Mouse (Mus musculus): ENCODE measurements at regions not wholly inside any gene's neighbourhood (a gene's known extent, or its start where the extent isn't known, plus 50 kb on each side); places are given as distances from the start of the nearest gene placed in this dataset.

DNA sequence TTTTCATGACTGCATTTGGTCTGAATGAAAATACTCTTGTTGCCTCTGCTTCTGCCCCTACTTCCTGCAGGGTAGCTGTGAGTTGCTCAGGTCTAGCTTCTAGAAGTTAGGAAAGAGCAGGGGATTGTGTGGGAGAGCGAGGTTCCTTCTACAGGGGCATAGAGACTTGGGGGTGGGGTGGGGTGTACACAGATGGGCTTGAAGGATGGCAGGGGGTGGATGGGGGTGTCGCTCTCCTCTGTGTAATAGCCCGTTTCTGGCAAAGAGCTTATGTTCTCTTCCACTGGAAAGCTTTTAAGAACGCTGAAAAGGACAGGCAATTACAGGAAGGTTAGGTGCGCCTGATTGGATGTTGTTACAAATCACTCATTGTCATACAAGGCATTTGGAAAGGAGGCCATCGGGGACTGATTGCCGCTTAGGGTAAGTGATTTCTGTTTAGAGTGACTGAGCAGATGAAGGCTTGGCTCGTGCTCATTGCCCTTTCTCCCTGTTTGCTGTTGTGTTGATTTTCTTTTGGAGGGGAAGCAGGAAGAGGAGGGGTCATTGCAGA lies 629.3 kb upstream of the Fam160b2 start:
- WGBS, result 81% methylated on average over 8 of the region's 8 CpGs
- no peak for DNase-seq (ENCODE audit: low spot score)
- H3K4me1 ChIP-seq, result 0 out of 2 replicates have a peak, but pooled peaks cover 3% of the 10 kb centered on the region

GRCm38 (mm10) chr14:71217041-71217440 lies 617.4 kb upstream of the Fam160b2 start:
- Histone ChIP-seq H3K4me3 (no peak overlapping the region), H3K27me3 (ENCODE audit: low read depth, poor library complexity, severe bottlenecking) (no peaks in the 10 kb centered on the region), H3K4me1 (no peaks in the 10 kb centered on the region), H3K27ac (no peak overlapping the region), H3K9me3 (replicated peaks) (no peaks in the 10 kb centered on the region), H3K36me3 (no peaks in the 10 kb centered on the region)
- WGBS, result 77% methylated on average over 1 of the region's 1 CpGs
- no peak for DNase-seq (ENCODE audit: low spot score)

More for the DNA sequence above, 629.3 kb upstream of the Fam160b2 start:
- H3K4me3 ChIP-seq, result no peak overlapping the region
- H3K27me3 ChIP-seq (ENCODE audit: low read depth, poor library complexity, severe bottlenecking), result no peaks in the 10 kb centered on the region
- no peaks in the 10 kb centered on the region for H3K9me3 ChIP-seq (replicated peaks)
- H3K27ac ChIP-seq, result no peak overlapping the region
- no peaks in the 10 kb centered on the region for H3K36me3 ChIP-seq

- H3K9me3 ChIP-seq (replicated peaks), result no peaks in the 10 kb centered on the region
- H3K4me3 ChIP-seq, result no peak overlapping the region
- WGBS, result 89% methylated on average over 3 of the region's 3 CpGs
- H3K27ac ChIP-seq, result no peak overlapping the region
- H3K36me3 ChIP-seq, result no peaks in the 10 kb centered on the region
- DNase-seq (ENCODE audit: low spot score), result no peak
- H3K4me1 ChIP-seq, result no peaks in the 10 kb centered on the region
- H3K27me3 ChIP-seq (ENCODE audit: low read depth, poor library complexity, severe bottlenecking), result no peaks in the 10 kb centered on the region
Observed at GRCm38 (mm10) chr14:71211359-71211978, 611.8 kb upstream of the Fam160b2 start.

DNA sequence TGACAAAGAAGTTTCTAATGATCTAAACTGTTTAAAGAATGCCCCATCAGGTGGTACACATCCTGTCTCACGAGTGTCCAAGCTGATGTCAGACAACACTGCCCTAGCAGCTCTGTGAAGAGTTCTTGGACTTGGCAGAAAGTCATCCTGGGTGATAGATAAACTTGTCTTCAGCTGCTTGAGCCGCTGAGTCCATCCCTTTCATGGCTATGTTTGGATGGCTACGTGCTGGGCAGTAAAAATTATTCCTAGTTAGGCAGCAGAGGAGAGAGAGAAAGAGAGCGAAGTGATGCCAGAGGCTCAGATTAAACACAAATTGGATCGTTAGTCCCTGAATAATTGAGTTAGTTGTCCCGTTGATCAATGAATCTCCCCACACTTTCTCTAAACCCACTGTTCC lies 603.8 kb upstream of the Fam160b2 start:
- WGBS, result 83% methylated on average over 6 of the region's 6 CpGs
- H3K9me3 ChIP-seq (replicated peaks), result no peaks in the 10 kb centered on the region
- no peak overlapping the region for H3K27ac ChIP-seq
- H3K4me3 ChIP-seq, result no peak overlapping the region
- no peaks in the 10 kb centered on the region for H3K36me3 ChIP-seq
- DNase-seq (ENCODE audit: low spot score), result no peak
- H3K27me3 ChIP-seq (ENCODE audit: low read depth, poor library complexity, severe bottlenecking), result no peaks in the 10 kb centered on the region
- H3K4me1 ChIP-seq, result 0 out of 2 replicates have a peak, but pooled peaks cover 2% of the 10 kb centered on the region

GRCm38 (mm10) chr14:71200917-71201316 lies 601.3 kb upstream of the Fam160b2 start:
- Histone ChIP-seq H3K9me3 (replicated peaks) (no peaks in the 10 kb centered on the region), H3K36me3 (no peaks in the 10 kb centered on the region), H3K4me3 (no peak overlapping the region), H3K27ac (no peak overlapping the region), H3K27me3 (ENCODE audit: low read depth, poor library complexity, severe bottlenecking) (no peaks in the 10 kb centered on the region), H3K4me1 (0 out of 2 replicates have a peak, but pooled peaks cover 2% of the 10 kb centered on the region)
- 92% methylated on average over 1 of the region's 1 CpGs for WGBS
- no peak for DNase-seq (ENCODE audit: low spot score)

GRCm38 (mm10) chr14:71199178-71199879 lies 599.7 kb upstream of the Fam160b2 start:
- WGBS, result 76% methylated on average over 9 of the region's 9 CpGs
- no peaks in the 10 kb centered on the region for H3K27me3 ChIP-seq (ENCODE audit: low read depth, poor library complexity, severe bottlenecking)
- 0 out of 2 replicates have a peak, but pooled peaks cover 2% of the 10 kb centered on the region for H3K4me1 ChIP-seq
- H3K36me3 ChIP-seq, result no peaks in the 10 kb centered on the region
- no peaks in the 10 kb centered on the region for H3K9me3 ChIP-seq (replicated peaks)
- H3K27ac ChIP-seq, result no peak overlapping the region
- DNase-seq (ENCODE audit: low spot score), result no peak
- no peak overlapping the region for H3K4me3 ChIP-seq

GRCm38 (mm10) chr14:71194219-71194618 lies 594.6 kb upstream of the Fam160b2 start:
- 96% methylated on average over 2 of the region's 2 CpGs for WGBS
- no peaks in the 10 kb centered on the region for H3K36me3 ChIP-seq
- no peak overlapping the region for H3K4me3 ChIP-seq
- no peaks in the 10 kb centered on the region for H3K27me3 ChIP-seq (ENCODE audit: low read depth, poor library complexity, severe bottlenecking)
- no peaks in the 10 kb centered on the region for H3K4me1 ChIP-seq
- no peak for DNase-seq (ENCODE audit: low spot score)
- H3K27ac ChIP-seq, result no peak overlapping the region
- no peaks in the 10 kb centered on the region for H3K9me3 ChIP-seq (replicated peaks)

DNA sequence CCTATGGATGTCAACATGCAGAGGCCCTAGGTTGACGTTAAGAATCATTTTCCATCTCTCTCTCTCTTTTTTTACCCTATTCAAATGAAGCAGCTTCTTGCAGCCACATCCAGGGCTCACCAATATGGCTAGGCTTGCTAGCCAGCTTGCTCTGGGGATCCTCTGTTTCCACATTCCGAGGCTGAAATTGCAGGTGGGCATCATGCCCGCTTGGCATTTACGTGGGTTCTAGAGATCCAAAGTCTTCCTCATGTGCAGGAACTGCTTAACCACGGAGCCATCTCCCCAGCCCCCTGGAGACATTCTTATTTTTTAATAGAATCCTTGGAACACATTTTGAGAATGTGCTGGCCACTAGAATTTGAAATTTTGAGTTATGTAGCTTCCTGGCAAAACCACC lies 592.9 kb upstream of the Fam160b2 start:
- no peak overlapping the region for H3K4me3 ChIP-seq
- no peaks in the 10 kb centered on the region for H3K27me3 ChIP-seq (ENCODE audit: low read depth, poor library complexity, severe bottlenecking)
- H3K27ac ChIP-seq, result no peak overlapping the region
- H3K4me1 ChIP-seq, result no peaks in the 10 kb centered on the region
- H3K36me3 ChIP-seq, result no peaks in the 10 kb centered on the region
- 91% methylated on average over 5 of the region's 5 CpGs for WGBS
- no peaks in the 10 kb centered on the region for H3K9me3 ChIP-seq (replicated peaks)
- no peak for DNase-seq (ENCODE audit: low spot score)

DNA sequence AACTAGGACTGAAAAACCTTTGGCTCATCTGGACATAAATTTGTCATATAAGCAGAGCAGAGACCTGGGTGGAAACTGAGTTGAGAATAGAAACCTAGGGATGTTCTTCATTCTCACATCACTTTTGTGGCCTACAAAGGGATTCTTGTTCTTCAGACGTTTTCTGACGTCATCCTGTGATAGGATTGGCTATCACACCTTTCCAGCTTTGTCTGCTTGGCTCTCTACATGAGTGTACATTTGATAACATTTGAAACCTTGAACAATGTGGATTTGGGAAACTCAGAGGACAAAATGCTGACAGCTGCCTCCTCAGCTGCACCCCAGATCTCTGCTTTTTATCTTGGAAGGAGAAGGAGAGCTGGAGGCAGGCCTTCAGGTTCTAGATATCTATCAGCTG lies 589.7 kb upstream of the Fam160b2 start:
- Histone ChIP-seq H3K4me1 (no peaks in the 10 kb centered on the region), H3K9me3 (replicated peaks) (no peaks in the 10 kb centered on the region), H3K4me3 (no peak overlapping the region), H3K27ac (no peak overlapping the region), H3K27me3 (ENCODE audit: low read depth, poor library complexity, severe bottlenecking) (no peaks in the 10 kb centered on the region), H3K36me3 (no peaks in the 10 kb centered on the region)
- no peak for DNase-seq (ENCODE audit: low spot score)
- 77% methylated on average over 2 of the region's 2 CpGs for WGBS

GRCm38 (mm10) chr14:71177341-71177740 lies 577.7 kb upstream of the Fam160b2 start:
- Histone ChIP-seq H3K9me3 (replicated peaks) (no peaks in the 10 kb centered on the region), H3K27ac (no peak overlapping the region), H3K4me1 (no peaks in the 10 kb centered on the region), H3K36me3 (no peaks in the 10 kb centered on the region), H3K27me3 (ENCODE audit: low read depth, poor library complexity, severe bottlenecking) (no peaks in the 10 kb centered on the region), H3K4me3 (no peak overlapping the region)
- no peak for DNase-seq (ENCODE audit: low spot score)
- WGBS, result 87% methylated on average over 6 of the region's 6 CpGs

DNA sequence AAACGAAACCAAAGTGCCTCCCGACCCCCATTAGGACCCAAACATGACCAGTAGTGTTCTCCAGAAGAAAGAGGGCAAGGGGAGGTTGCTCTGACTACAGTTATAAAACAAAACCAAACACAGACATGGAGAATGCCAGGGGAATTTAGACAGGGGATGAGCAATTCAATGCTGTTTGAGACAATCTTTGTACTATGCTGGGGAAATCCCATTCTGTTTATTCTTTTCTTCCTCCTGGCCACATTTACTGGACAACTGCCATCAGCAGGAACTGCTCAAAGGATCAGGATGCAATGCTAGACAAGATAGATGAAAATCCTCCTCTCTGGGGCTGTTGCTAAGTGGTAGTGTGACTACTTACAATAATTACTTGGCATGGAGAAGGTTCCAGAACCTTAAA lies 574.5 kb upstream of the Fam160b2 start:
- Histone ChIP-seq H3K27me3 (ENCODE audit: low read depth, poor library complexity, severe bottlenecking) (no peaks in the 10 kb centered on the region), H3K4me3 (no peak overlapping the region), H3K27ac (no peak overlapping the region), H3K4me1 (no peaks in the 10 kb centered on the region), H3K9me3 (replicated peaks) (no peaks in the 10 kb centered on the region), H3K36me3 (no peaks in the 10 kb centered on the region)
- DNase-seq (ENCODE audit: low spot score), result no peak
- 89% methylated on average over 2 of the region's 2 CpGs for WGBS

DNA sequence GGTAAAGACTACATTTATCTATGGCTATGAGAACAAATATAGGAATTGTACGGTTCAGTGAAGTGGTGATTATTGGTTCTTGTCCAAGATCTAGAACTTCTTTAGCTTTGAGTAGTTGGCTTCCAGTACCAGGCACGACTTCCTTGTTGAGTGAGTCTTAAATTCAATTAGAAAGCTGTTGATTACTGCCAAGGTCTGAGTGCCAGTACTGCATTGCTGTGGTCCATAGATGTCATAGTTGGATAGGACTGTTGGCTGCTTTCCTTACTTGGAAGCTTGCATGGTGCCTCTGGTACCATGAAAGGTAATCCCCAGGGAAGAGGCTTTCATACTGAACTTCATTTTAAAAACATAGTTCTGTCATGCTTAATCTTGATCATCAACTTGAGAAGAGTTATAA lies 559.9 kb upstream of the Fam160b2 start:
- 89% methylated on average over 2 of the region's 2 CpGs for WGBS
- H3K9me3 ChIP-seq (replicated peaks), result no peaks in the 10 kb centered on the region
- no peak overlapping the region for H3K27ac ChIP-seq
- no peaks in the 10 kb centered on the region for H3K4me1 ChIP-seq
- H3K27me3 ChIP-seq (ENCODE audit: low read depth, poor library complexity, severe bottlenecking), result no peaks in the 10 kb centered on the region
- H3K36me3 ChIP-seq, result no peaks in the 10 kb centered on the region
- DNase-seq (ENCODE audit: low spot score), result no peak
- H3K4me3 ChIP-seq, result no peak overlapping the region

DNA sequence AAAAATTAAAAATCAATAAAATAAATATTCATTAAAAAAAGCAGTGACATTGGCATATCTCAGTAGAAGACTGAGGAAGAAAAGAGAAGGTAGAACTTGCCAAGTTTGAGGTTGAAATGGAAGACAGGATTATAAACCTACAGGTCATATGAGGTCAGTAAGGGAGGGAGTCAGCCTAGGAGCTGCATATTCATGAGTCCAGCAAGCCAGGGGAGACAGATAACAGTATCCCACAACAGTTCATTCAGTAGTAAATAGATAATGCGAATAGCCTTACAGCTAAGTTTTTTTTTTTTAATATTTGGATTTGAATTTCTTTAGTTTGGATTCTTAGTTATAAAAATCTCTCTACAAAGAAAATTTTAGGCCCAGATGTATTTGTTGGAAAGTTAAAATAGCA lies 542.8 kb upstream of the Fam160b2 start:
- no peaks in the 10 kb centered on the region for H3K36me3 ChIP-seq
- H3K27ac ChIP-seq, result no peak overlapping the region
- no peaks in the 10 kb centered on the region for H3K27me3 ChIP-seq (ENCODE audit: low read depth, poor library complexity, severe bottlenecking)
- H3K4me3 ChIP-seq, result no peak overlapping the region
- H3K9me3 ChIP-seq (replicated peaks), result no peaks in the 10 kb centered on the region
- 96% methylated on average over 1 of the region's 1 CpGs for WGBS
- no peaks in the 10 kb centered on the region for H3K4me1 ChIP-seq
- no peak for DNase-seq (ENCODE audit: low spot score)
